Mouse (Mus musculus) embryonic fibroblast, embryonic 13.5 days (primary cell): ENCODE data around the gene E2f4.

Source experiments
- CTCF ChIP-seq: IDR thresholded peaks from 2 replicates; pipeline ENCODE4 v1.5.1; 2011; ENCODE audit warnings: mild to moderate bottlenecking, control low read depth, low read length, moderate library complexity, borderline replicate concordance; ENCODE audit not compliant: insufficient read depth
- POLR2A ChIP-seq: IDR thresholded peaks from 2 replicates; pipeline ENCODE4 v1.6.1; 2011; ENCODE audit warnings: low read depth, mild to moderate bottlenecking, control low read depth, low read length, moderate library complexity

DNA sequence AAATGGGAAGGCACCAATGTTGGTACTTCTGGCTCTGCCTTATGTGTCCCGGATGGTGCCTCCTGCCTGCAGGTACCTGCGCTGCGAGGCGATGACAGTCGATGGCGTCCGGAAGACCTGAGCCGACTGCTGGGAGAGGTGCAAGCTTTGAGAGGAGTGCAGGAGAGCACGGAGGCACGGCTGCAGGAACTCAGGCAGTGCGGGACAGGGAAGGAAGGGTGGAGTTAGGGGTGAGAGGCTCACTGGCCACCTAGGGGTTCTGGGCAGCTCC lies 26.6 kb upstream of the E2f4 start:
- TF ChIP-seq CTCF: no peak
- TF ChIP-seq POLR2A: no peak
